Mouse (Mus musculus) limb, embryonic 12.5 days (tissue): ENCODE results near the gene Gm20834. TPM values are rescaled to one million over a fixed set of nuclear protein-coding genes. Genes with fewer than 3 reads are reported as not detected.
"Not testable (repeated sequence)": the region's sequence is repeated elsewhere in the genome, so short reads cannot be mapped to it uniquely, and the experiment has no call there.

Experiments
- ATAC-seq: fragments of 200-750 bp; cut with Nextera tagmentation; 2 replicates; pipeline ENCODE4 v1.8.0; 2017; ENCODE audit warnings: low read depth, moderate TSS enrichment; ENCODE audit not compliant: insufficient number of reproducible peaks, insufficient read depth, low FRiP score, low TSS enrichment
- H3K27ac ChIP-seq: fragments of 300-500 bp; sonication (generic); 2 replicates; pipeline ENCODE4 v1.5.1; 2016; ENCODE audit warnings: mild to moderate bottlenecking, moderate library complexity
- H3K27me3 ChIP-seq: fragments of 300-500 bp; sonication (generic); 2 replicates; pipeline ENCODE4 v1.6.1; 2016; ENCODE audit warnings: mild to moderate bottlenecking, moderate library complexity
- H3K36me3 ChIP-seq: fragments of 300-500 bp; sonication (generic); 2 replicates; pipeline ENCODE4 v1.6.1; 2016; ENCODE audit warnings: mild to moderate bottlenecking, moderate library complexity
- H3K4me1 ChIP-seq: fragments of 300-500 bp; sonication (generic); replicated peaks from 2 replicates; pipeline ENCODE4 v1.6.1; 2016
- H3K4me2 ChIP-seq: fragments of 300-500 bp; sonication (generic); 2 replicates; pipeline ENCODE4 v1.6.1; 2016; ENCODE audit warnings: mild to moderate bottlenecking, moderate library complexity
- H3K4me3 ChIP-seq: fragments of 300-500 bp; sonication (generic); replicated peaks from 2 replicates; pipeline ENCODE4 v1.5.1; 2016; ENCODE audit warnings: mild to moderate bottlenecking
- H3K9ac ChIP-seq: fragments of 300-500 bp; sonication (generic); replicated peaks from 2 replicates; pipeline ENCODE4 v1.6.1; 2016; ENCODE audit warnings: mild to moderate bottlenecking, moderate library complexity
- H3K9me3 ChIP-seq: fragments of 300-500 bp; sonication (generic); 2 replicates; pipeline ENCODE4 v1.6.1; 2016; ENCODE audit warnings: mild to moderate bottlenecking, moderate library complexity
- WGBS: fragments of 180-500 bp; shearing (Covaris S2); methylation state at CpG from one replicate; pipeline ENCODE4 v1.1.7; 2016; 5-methylcytosine and 5-hydroxymethylcytosine counted together
- polyA plus RNA-seq: library from polyadenylated mRNA; unstranded; fragments of >200 nt; fragmentation: Nextera tagmentation; extraction: Ambion mirVana; gene quantifications from 2 replicates; pipeline ENCODE4 v1.2.1, GENCODE M21; 2016

Gm20834 gene
- not detected in 2 replicates for polyA plus RNA-seq

DNA sequence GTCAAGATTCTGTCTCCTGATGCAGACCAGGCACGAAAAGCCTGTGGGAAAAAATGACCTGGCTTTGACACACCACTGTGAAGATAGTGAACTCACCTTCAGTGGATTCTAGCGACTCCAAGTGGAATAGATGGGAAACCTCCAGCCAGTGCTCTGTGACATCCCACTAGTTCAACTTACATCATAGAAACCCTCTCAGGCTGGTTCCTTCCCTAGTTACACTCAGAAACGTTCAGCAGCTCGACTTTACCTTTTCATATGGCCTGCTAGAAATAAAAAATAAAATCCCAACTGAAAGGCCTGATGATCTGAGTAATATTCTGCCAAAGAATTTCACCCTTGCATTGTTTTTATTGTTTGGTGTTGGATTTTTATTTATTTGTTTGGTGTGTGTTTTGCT lies at the start of gene Gm20834:
Gene Gm20834 (minus strand): TSS at position 101 of the 400 bp plus-strand sequence.
- H3K4me2 ChIP-seq, H3K27ac ChIP-seq, H3K36me3 ChIP-seq, H3K27me3 ChIP-seq, H3K4me1 ChIP-seq, ATAC-seq, H3K9ac ChIP-seq, H3K9me3 ChIP-seq, H3K4me3 ChIP-seq: not testable (repeated sequence)
- 50% methylated on average over 4 of the region's 4 CpGs for WGBS

Other genes starting within 250 kb of the Gm20834 start
- not detected in 2 replicates for gene Gm21310, start 177.4 kb downstream of the Gm20834 start, polyA plus RNA-seq
- gene Gm28510, start 88.1 kb upstream of the Gm20834 start, polyA plus RNA-seq = not detected in 2 replicates
- not detected in 2 replicates for gene Gm20737, start 211.5 kb upstream of the Gm20834 start, polyA plus RNA-seq
- not detected in 2 replicates for gene Gm21775, start 228.9 kb upstream of the Gm20834 start, polyA plus RNA-seq